Mouse (Mus musculus): ENCODE data around the gene Mmp10.

Mmp10 gene

DNA sequence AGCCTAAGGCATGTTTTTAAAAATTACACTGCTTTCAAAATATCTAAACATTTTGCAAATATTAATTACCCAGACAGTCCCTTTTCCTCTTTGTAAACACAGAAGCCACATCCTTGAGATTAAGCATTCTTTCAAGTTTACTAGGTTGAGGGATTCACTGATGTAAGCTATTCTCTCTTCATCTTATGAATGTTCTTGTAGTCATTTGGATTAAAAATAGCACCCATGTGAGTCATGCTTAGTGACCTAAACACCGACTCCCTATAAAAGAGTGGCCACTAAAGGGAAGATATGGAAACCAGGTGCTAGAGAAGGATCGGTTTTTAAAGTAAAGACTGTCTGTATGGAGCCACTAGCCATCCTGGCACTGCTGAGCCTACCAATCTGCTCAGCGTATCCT is at the start of gene Mmp10:
Gene Mmp10, plus strand, starts transcription at position 302 of the 400 bp plus-strand sequence.
- no peak for DNase-seq (ENCODE audit: extremely low spot score, low read depth, low spot score)

DNA sequence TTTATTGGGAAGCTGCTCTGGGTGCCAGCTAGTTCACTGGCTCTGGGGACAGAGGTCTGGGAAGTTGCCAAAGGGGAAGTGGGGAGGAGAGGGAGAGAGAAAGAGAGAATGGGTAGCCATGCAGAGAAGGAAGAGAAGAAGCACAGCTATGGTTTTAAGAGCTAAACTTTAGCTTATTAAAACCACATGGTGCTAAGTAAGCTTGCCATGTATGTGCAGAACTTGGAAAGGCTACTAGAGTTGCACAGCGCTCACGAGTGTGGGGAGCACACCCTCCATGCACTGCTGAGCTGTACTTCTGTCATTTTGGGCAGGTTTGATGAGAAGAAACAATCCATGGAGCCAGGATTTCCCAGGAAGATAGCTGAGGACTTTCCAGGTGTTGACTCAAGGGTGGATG is 48.9 kb upstream of the Mmp10 start:
- no peak for DNase-seq (ENCODE audit: extremely low spot score, low read depth, low spot score)

DNA sequence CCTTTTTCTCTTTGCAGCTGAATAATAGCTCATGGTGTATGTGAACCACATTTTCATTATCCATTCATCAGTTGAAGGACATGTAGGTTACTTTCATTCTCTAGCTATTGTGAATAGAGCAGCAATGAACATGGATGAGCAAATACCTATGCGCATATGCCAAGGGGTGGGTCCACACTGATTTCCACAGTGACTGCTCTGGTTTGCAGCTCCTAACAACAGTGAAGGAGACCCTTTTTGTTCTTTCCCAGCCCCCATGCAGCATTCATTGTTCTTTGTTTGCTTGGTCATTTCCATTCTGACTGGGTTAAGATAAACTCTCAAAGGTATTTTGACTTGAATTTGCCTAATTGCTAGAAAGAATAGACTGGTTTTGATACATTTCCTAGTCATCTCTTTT is 31.9 kb upstream of the Mmp10 start:
- DNase-seq (ENCODE audit: extremely low spot score, low read depth, low spot score) = no peak

DNA sequence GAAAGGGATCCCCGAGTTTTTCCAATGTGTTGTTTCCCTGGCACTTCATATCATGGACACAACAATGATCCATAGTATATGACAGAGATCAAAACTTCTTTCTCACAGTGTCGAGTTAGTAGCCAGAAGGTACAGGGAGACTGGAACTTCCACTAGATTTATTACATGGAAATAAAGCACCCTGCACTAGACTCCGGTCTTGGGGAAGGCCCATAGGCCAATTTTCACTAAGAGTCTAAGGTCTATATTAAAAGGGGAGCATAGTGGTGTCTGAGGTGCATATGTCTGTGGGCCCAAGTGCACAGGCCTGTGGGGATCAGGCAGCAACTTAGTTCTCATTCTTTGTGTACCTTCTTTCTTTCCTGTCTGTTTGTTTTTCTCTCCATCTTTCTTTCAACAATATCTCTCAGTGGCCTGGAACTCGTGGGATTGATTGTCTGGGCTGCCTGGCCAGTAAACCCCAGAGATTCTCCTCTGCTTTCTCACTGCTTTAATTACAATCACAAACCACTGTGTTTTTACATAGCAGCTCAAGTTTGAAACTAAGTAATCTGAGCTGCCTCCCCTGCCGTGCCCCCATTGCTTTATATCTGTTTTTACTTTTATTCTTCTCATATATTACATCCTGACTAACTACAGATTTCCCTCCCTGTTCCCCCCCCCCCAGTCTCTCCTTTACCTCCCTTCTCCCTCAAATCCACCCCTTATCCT is 18.3 kb upstream of the Mmp10 start:
- DNase-seq (ENCODE audit: extremely low spot score, low read depth, low spot score) = no peak

DNA sequence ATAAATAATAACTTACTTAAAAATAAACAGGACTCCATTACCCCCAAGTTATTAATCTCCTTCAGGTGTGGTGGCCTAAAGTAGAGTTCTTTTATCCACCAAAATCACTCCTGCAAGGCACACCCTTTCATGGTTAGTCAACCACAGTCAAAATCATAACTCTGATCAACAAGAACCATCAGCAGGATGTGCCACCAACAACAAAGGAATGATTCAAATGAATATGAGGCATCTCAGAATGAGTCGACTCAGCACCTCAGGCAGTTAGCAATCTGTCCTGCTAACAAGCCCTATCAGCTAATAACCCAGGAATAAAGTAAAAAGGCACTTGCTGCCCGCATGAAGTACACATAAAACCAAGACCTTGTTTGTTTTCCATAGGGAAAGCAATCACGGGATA is 1.0 kb upstream of the Mmp10 start:
- DNase-seq (ENCODE audit: extremely low spot score, low read depth, low spot score) = no peak

DNA sequence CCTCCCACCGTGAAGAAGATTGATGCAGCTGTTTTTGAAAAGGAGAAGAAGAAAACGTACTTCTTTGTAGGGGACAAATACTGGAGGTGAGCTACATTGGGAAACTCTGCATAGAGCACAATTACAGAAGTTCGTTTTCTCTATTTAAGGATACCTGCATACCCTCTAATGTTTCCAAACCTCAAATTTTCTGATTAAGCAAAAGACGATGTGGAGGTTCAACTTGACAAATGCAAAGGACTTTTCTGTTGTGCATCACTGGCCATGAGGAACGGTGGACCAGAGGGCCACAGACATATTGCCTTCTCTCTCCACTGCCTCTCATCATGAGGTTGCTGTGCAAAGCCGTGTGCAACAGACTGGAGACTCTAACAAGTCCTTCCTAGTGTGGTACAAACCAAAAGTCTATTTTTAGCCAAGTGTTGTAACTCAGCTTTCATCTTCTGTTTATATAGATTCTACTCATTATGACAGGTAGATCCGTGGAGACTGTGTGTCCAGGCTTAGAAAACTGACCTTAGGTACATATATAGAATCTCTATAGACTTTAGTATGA is 5.2 kb downstream of the Mmp10 start:
- DNase-seq (ENCODE audit: extremely low spot score, low read depth, low spot score) = no peak

DNA sequence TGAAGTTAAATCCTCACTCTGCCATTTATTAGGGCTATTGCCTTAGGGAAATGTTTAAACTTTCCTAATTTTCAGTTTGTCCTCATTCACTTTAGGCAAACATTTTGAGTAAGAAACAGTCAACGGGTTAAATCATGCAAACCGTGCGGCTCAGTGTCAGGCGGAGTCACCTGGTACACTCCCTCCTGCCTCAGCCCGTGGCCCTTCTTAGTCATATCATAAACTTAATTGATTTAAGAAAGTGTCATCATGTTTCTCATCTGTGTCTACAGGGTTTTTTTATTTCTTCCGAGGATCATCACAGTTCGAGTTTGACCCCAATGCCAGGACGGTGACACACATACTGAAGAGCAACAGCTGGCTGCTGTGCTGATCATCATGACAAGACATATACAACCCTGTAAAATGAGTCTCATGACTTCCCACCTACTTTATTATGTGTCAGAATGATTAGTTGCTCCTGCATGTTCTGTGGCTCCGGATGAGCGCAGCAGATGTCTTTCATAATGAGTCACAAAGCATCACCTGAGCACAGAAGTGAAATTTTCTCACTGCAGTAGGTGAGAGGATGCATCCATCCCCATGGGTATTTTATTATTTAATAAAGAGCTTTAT is 7.6 kb downstream of the Mmp10 start:
- DNase-seq (ENCODE audit: extremely low spot score, low read depth, low spot score) = no peak

DNA sequence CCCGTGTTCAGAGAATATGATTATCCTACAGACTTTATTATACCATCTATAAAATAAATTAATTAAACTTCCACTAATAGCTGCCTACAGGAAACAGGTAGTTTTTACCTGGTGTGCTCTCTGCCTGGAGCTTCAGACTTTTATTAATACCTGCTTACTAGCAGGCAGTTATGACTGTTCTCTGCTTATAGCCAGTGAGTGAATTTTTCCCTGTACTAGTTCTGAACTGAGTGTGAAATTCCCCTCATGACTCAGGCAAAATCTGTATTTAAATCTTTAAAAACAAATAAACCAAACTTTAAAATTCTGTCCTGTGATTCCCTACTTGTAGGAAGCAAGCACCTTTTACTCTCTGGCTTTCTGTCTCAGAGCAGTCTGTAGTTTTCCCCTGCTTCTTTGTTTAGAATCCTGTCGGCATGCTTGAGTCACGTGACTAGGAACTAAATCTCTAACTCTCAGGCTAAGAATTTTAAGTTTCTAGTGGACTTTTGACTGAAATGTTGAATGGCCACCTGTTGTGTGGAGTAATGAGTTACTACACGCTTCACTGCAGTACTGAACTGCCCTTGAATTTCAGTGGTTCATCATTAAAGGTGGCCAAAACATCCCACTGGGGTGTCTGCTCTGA is 15.9 kb downstream of the Mmp10 start:
- no peak for DNase-seq (ENCODE audit: extremely low spot score, low read depth, low spot score)

DNA sequence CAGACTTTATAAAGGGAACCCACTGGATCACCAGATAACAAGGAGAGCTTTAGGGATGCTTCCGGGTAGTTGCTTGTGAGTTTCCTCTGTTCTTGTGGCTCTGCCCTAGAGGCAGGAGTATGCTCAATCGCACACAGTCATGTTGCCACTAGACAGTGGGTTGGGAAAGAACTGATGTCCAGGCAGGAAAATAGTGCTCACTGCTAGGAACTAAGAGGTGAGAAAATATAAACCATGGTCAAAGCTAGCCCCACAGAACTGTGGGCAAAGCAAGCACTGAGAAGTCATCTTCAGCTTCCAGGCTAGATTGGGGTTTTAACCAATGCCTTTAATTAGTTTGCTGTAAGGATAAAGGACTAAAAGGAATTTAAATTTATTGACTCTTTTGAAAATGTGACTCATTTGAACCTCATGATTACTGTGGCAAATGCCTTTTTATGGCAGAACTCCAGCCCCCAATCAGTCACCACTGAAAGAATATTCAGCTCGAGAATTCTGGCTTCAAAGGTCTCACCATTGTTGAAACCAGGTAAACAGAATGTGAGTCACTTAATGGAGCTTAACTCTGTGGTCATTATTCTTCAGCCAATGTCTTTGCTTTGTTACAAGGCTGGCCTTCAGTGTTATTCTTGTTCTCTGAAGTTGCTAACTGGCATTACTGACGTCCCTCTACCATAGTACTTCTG is 24.2 kb downstream of the Mmp10 start:
- no peak for DNase-seq (ENCODE audit: extremely low spot score, low read depth, low spot score)

DNA sequence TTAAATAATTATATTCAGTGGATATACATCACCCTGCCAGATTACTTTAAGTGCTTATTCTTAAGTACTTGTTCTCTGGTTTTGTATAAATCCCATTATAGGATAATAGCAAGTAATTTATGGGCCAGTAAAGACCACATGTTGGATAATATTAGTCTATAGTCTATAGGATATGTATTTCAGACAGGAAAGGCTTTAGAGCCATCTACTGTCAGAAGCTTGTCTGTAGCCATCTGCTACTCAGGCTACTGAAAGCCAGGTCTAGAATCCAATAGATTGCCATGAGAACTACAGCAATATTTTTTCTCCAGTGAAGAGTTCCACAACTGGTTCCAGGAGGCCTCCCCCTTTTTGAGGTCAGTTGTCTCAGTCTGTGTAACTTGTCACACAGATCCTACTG is 40.6 kb downstream of the Mmp10 start:
- DNase-seq (ENCODE audit: extremely low spot score, low read depth, low spot score) = no peak

DNA sequence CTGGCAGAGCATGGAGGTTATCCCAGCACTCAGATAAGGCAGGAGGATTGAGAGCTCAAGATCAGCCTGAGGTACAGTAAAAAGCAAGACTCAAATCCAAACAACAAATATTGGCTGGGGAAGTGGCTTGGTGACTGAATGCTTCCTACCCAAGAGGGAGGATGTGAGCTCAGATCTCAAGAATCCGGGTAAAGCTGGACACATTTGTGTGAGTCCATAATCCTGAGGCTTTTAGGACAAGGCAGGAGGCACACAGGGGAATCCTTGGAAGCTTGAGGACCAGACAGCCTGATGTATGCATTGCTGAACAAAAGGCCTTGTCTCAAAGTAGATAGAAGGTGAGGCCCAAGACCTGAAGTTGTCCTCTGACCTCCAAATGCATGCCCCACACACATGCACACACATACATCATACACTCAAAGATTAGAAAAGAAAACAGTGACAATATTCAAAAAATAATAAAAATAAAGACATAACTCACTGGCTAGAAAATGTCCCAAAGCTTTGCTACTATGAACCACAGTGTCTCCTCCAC is 42.8 kb downstream of the Mmp10 start:
- DNase-seq (ENCODE audit: extremely low spot score, low read depth, low spot score) = no peak

DNA sequence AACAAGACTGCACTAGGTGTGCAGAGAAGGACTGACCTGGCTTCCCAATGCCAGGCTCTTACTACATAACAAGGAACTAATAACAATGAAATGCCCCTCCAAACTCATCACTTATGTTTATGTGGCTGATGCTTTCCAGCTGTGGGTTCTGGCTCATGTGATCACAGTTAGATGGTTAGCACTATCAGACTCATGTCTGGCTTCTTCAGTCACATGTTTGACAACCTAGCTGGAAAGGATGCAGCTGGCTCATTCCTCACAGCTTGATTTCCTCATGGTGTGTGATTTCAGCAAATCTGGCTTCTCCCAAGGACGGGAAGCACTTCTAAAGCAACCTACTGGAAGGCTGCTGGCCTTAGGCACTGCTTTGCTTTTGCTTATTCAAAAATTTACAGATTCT is 43.3 kb downstream of the Mmp10 start:
- no peak for DNase-seq (ENCODE audit: extremely low spot score, low read depth, low spot score)

DNA sequence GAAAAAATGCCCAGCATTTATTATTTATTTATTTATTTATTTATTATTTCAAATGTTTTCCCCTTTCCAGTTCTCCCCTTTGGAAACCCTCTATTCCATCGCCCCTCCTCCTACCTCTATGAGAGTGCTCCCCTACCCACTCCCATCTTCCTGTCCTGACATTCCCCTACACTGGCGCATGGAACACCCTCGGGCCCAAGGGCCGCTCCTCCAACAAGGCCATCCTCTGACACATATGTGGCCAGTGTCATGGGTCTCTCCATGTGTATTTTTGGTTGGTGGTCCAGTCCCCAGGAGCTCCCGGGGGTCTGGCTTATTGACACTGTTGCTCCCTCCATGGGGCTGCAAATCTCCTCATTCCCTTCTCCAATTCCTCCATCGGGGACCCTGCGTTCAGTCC is 43.8 kb downstream of the Mmp10 start:
- no peak for DNase-seq (ENCODE audit: extremely low spot score, low read depth, low spot score)

DNA sequence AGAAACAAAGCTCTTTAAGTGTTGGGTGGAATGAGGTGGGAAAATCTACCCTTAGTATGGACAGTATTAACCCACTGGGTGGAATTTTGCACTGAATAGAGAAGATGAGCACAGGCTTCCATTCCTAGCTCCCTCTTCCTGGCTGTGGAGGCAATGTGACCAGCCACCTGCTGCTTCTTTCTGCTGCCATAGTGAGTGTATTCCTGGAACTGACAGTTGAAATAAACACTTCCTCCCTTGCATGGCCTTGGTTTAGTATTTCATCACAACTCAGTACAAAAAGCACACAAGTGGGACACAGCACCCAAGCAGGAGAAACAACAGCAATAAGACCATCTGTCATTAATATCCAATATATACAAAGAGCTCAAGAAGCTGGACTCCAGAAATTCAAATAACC is 49.8 kb downstream of the Mmp10 start:
- no peak for DNase-seq (ENCODE audit: extremely low spot score, low read depth, low spot score)

DNA sequence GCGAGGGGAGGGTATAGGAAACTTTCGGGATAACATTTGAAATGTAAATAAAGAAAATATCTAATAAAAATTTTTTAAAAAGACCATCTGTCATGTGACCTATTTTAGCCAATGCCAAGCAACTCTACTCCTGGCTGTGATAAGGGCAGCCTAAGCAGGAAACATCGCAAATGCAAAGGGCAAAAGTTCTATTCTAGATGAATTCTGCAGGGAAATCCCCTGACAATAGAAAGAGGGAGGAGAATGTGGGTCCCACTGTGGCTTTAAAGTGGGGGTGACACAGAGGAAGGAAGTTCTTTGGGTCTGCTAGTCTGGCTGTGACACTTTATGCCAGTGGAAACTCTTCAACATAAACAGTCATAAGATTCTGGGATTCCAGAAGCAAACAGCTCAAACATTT is 51.4 kb downstream of the Mmp10 start:
- DNase-seq (ENCODE audit: extremely low spot score, low read depth, low spot score) = no peak

DNA sequence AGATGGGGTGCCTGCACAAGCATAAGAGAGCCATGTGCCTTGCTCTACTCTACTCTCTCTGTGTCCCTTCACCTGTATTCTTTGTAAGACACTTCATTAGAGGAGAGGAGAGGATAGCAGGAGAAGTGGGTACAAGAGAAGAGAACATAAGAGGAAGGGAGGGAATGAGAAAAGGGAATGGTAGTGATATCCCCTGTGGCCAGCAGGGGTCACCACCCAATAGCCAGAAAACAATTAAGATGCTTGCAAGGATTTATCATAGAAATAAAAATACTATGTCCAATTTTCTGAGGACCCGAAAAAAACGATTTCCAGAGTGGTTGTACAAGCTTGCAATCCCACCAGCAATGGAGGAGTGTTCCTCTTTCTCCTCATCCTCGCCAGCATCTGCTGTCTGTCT is 52.2 kb downstream of the Mmp10 start:
- DNase-seq (ENCODE audit: extremely low spot score, low read depth, low spot score) = no peak

DNA sequence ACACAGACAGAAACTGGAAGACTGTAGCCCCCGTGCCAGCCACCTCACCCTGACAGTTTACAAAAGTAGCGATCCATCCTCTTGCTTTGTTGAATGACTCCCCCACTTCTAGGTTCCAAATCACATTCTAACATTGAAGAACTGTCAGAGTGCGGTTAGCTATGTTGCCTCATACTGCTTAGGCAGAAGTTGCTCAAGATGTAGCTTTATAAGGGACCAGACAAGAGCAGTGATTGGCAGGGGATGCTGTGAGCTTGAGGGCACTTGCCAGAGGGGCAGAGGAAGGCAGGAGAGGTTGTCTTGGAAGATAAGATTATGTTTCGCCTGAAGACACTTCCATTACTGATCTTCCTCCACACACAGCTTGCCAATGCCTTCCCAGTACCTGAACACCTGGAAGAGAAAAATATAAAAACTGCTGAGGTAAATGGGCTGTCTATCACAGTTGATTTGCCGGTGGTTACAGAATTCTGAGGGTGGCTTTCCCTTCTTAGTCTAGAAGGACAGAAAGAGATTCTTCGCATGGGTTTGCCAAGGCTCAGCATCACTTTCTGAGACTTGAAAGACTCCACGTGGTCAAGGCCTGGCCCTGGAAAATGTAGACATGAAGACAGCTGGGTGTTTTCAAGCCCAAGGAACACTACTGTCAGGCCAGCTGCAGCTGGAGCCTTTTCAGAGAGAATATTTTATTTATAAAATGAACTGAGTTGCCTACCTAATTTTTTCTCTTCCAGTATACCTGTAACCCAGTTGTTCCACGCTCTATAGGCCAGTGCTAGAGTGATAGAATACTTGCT is 56.3 kb downstream of the Mmp10 start, which contains the start of gene Mmp8:
Gene Mmp8, plus strand, starts transcription at position 236 of the 797 bp plus-strand sequence.
- DNase-seq (ENCODE audit: extremely low spot score, low read depth, low spot score) = no peak
